Mouse (Mus musculus) intestine, postnatal 0 days (tissue): ENCODE data around the gene Tnfaip3. TPM values are rescaled to one million over a fixed set of nuclear protein-coding genes. Genes with fewer than 3 reads are reported as not detected.
A peak's percentile ranks its signal among the peaks of the same experiment; 100 is the strongest.

Source experiments
- ATAC-seq: fragments of 200-750 bp; cut with Nextera tagmentation; 2 replicates; pipeline ENCODE4 v1.8.0; 2017; ENCODE audit warnings: mild to moderate bottlenecking, moderate TSS enrichment, moderate library complexity
- H3K27ac ChIP-seq: fragments of 300-500 bp; sonication (generic); 2 replicates; pipeline ENCODE4 v1.5.1; 2014; ENCODE audit warnings: mild to moderate bottlenecking, low read depth, low read length, moderate library complexity
- H3K27me3 ChIP-seq: fragments of 300-500 bp; sonication (generic); replicated peaks from 2 replicates; pipeline ENCODE4 v1.6.1; 2014; ENCODE audit warnings: low read length, mixed read lengths; ENCODE audit not compliant: control insufficient read depth, insufficient read depth
- H3K36me3 ChIP-seq: fragments of 300-500 bp; sonication (generic); 2 replicates; pipeline ENCODE4 v1.6.1; 2014; ENCODE audit warnings: mild to moderate bottlenecking, moderate library complexity; ENCODE audit not compliant: control insufficient read depth, insufficient read depth
- H3K4me1 ChIP-seq: fragments of 300-500 bp; sonication (generic); replicated peaks from 2 replicates; pipeline ENCODE4 v1.6.1; 2014; ENCODE audit warnings: antibody characterized with exemption, low read length, mixed read lengths; ENCODE audit not compliant: control insufficient read depth, insufficient read depth
- H3K4me2 ChIP-seq: fragments of 300-500 bp; sonication (generic); replicated peaks from 2 replicates; pipeline ENCODE4 v1.6.1; 2014; ENCODE audit warnings: low read depth, mild to moderate bottlenecking, moderate library complexity
- H3K4me3 ChIP-seq: fragments of 300-500 bp; sonication (generic); 2 replicates; pipeline ENCODE4 v1.5.1; 2014; ENCODE audit warnings: low read depth, low read length
- H3K9ac ChIP-seq: fragments of 300-500 bp; sonication (generic); 2 replicates; pipeline ENCODE4 v1.6.1; 2014; ENCODE audit warnings: mild to moderate bottlenecking, low read depth, low read length
- H3K9me3 ChIP-seq: fragments of 300-500 bp; sonication (generic); 2 replicates; pipeline ENCODE4 v1.6.1; 2016; ENCODE audit warnings: mixed run types; ENCODE audit not compliant: control insufficient read depth
- CTCF ChIP-seq: sonication (generic); IDR thresholded peaks from 2 replicates; pipeline ENCODE4 v1.5.1; 2016; ENCODE audit warnings: low read depth, mild to moderate bottlenecking, control low read depth, antibody characterized with exemption, moderate library complexity
- WGBS: fragments of 180-500 bp; shearing (Covaris S2); extraction: QIAGEN DNeasy Blood & Tissue Kit; methylation state at CpG from one replicate; pipeline ENCODE4 v1.1.7; 2014; 5-methylcytosine and 5-hydroxymethylcytosine counted together
- polyA plus RNA-seq: library from polyadenylated mRNA; unstranded; fragments of >200 nt; fragmentation: Nextera tagmentation; extraction: Ambion mirVana; gene quantifications from 2 replicates; pipeline ENCODE4 v1.2.1, GENCODE M21; 2015

Gene Tnfaip3
- 3.3 and 3.7 TPM in 2 replicates for polyA plus RNA-seq

- no peaks in the 10 kb centered on the region for H3K9me3 ChIP-seq
- H3K4me1 ChIP-seq: 0 out of 2 replicates have a peak, but pooled peaks cover 3% of the 10 kb centered on the region
- peak within 1 kb of the TSS; percentile 94 for H3K27ac ChIP-seq
- no peaks in the 10 kb centered on the region for H3K27me3 ChIP-seq
- no peaks in the 10 kb centered on the region for H3K36me3 ChIP-seq
- peak; percentile 91 for ATAC-seq
- under 1% methylated on average over 38 of the region's 38 CpGs for WGBS
- H3K4me2 ChIP-seq: peak within 1 kb of the TSS; percentile 84
- peak within 1 kb of the TSS; percentile 91 for H3K9ac ChIP-seq
- TF ChIP-seq CTCF: peak; percentile 99
- peak within 1 kb of the TSS; percentile 86 for H3K4me3 ChIP-seq
Measured at GRCm38 (mm10) chr10:19015257-19015862, at the start of gene Tnfaip3. Tnfaip3 (minus strand) TSS chr10:19015657.

GRCm38 (mm10) chr10:19064651-19065601 is 49.5 kb upstream of the Tnfaip3 start:
- Histone ChIP-seq H3K9me3 (no peaks in the 10 kb centered on the region), H3K4me1 (0 out of 2 replicates have a peak, but pooled peaks cover 3% of the 10 kb centered on the region), H3K4me3 (no peak overlapping the region), H3K9ac (no peak overlapping the region), H3K27ac (no peak overlapping the region), H3K36me3 (no peaks in the 10 kb centered on the region), H3K27me3 (no peaks in the 10 kb centered on the region), H3K4me2 (no peak overlapping the region)
- no peak for ATAC-seq
- 77% methylated on average over 6 of the region's 6 CpGs for WGBS
- TF ChIP-seq CTCF: no peak

GRCm38 (mm10) chr10:19063670-19064069 is 48.2 kb upstream of the Tnfaip3 start:
- Histone ChIP-seq H3K36me3 (no peaks in the 10 kb centered on the region), H3K27ac (no peak overlapping the region), H3K9ac (no peak overlapping the region), H3K4me2 (no peak overlapping the region), H3K9me3 (no peaks in the 10 kb centered on the region), H3K4me1 (0 out of 2 replicates have a peak, but pooled peaks cover 3% of the 10 kb centered on the region), H3K4me3 (no peak overlapping the region), H3K27me3 (no peaks in the 10 kb centered on the region)
- no peak for TF ChIP-seq CTCF
- ATAC-seq: no peak
- 70% methylated on average over 1 of the region's 1 CpGs for WGBS

GRCm38 (mm10) chr10:19063208-19063607 is 47.8 kb upstream of the Tnfaip3 start:
- Histone ChIP-seq H3K4me3 (no peak overlapping the region), H3K27ac (no peak overlapping the region), H3K4me1 (0 out of 2 replicates have a peak, but pooled peaks cover 3% of the 10 kb centered on the region), H3K9me3 (no peaks in the 10 kb centered on the region), H3K4me2 (no peak overlapping the region), H3K36me3 (no peaks in the 10 kb centered on the region), H3K9ac (no peak overlapping the region), H3K27me3 (no peaks in the 10 kb centered on the region)
- no peak for TF ChIP-seq CTCF
- ATAC-seq: no peak
- WGBS: 80% methylated on average over 4 of the region's 4 CpGs

GRCm38 (mm10) chr10:19062098-19062905 is 46.8 kb upstream of the Tnfaip3 start:
- 0 out of 2 replicates have a peak, but pooled peaks cover 3% of the 10 kb centered on the region for H3K4me1 ChIP-seq
- H3K27me3 ChIP-seq: no peaks in the 10 kb centered on the region
- no peak overlapping the region for H3K9ac ChIP-seq
- peak; percentile 60; the same call in 1 of the 2 replicates for ATAC-seq
- no peak overlapping the region for H3K4me2 ChIP-seq
- H3K27ac ChIP-seq: no peak overlapping the region; the same call in 1 of the 2 replicates
- TF ChIP-seq CTCF: no peak
- 36% methylated on average over 15 of the region's 15 CpGs for WGBS
- H3K9me3 ChIP-seq: no peaks in the 10 kb centered on the region
- H3K36me3 ChIP-seq: no peaks in the 10 kb centered on the region
- no peak overlapping the region for H3K4me3 ChIP-seq
